Mouse (Mus musculus) adrenal gland, postnatal 25 days (tissue): ENCODE results near the gene Crxos. TPM values are rescaled to one million over a fixed set of nuclear protein-coding genes. Genes with fewer than 3 reads are reported as not detected.

Source experiments
- DNase-seq: peaks from one replicate; pipeline ENCODE4 v3.0.0; 2021; ENCODE audit warnings: mixed read lengths
- total RNA-seq: library from RNA; stranded (reverse); gene quantifications from 2 replicates; pipeline ENCODE4 v1.2.3, GENCODE M21; 2021

Crxos gene
- total RNA-seq, 1 experiment from 2014 or later: not detected

DNA sequence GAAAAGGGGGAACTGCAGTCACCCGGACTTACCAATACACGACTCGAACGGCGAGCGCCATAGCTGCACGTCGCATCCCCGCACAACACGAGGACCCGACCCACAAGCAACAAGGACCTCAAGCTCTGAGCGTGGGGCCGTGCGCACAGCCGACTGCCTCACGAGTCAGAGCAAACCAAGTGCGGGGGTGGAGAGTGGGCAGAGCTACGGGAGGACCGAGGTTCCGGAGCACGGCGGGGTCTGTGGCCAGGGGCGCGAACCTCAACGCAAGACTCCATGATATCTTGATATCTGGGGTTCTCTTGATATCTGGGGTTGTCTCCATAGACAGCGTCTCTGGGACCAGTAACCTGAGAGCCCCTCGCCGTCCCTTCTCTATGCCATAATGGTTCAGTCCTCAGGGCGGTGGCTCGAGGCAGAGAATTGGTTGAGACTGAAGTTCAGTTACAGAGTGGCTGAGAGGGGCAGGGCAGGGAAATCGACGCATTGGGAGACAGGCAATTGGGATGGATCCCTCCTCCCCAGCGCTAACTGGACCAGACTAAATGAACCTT, 39.9 kb downstream of the Crxos start, which contains the start of gene Selenow:
Gene Selenow, minus strand, starts transcription at position 183 of the 554 bp plus-strand sequence.
- peak; percentile 85 for DNase-seq

DNA sequence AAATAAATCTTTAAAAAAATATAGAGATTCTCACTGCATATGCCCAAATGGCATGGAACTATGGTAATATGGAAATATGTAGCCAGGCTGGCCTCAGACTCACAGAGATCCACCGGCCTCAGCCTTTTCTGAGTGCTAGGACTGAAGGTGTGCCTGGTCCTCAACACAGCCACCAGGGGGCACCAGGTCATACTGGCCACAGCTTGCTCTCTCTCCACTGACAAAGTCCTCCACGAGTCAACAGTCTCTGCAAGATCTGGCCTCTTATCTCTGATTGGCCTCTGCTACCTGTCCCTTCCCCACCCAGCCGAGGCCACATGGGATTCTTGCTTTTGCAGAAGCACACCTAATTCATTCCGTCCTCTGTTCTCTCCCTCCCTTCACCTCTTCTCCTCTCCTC, 47.5 kb downstream of the Crxos start:
- peak; percentile 80 for DNase-seq

DNA sequence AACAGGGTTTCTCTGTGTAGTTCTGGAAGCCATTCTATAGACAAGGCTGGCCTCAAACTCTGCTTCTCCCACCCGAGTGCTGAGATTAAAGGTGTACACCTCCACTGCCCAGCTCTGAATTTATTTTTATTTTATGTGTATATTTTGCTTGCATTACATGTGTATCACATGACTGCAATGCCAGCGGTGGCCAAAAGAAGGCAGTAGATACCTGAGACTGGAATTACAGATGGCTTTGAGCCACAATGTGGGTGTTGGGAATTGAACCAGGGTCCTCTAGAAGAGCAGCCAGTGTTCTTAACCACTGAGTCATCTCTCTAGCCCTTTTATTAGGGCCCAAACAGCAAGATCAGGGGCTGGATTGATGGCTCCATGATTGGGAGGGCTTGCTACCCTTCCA, 48.1 kb downstream of the Crxos start:
- DNase-seq: no peak

DNA sequence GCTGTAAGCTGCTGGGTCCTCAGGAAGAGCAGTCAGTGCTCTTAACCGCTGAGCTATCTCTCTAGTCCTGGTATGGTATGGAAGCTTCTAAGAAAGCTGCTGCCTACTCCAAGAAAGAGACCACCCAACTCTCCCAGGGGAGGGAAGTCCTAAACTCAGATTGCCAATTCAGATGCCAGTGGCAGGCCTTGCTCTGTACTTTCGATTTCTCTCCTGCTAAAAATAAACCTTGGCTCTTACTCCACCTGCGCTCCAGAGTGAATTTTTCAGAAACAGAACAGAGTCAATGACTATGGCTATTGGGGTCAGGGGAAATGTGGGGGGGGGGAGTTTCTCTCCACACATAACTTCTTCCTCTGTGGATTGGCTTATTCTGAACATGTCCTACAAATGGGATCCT, 49.2 kb downstream of the Crxos start:
- DNase-seq: no peak

DNA sequence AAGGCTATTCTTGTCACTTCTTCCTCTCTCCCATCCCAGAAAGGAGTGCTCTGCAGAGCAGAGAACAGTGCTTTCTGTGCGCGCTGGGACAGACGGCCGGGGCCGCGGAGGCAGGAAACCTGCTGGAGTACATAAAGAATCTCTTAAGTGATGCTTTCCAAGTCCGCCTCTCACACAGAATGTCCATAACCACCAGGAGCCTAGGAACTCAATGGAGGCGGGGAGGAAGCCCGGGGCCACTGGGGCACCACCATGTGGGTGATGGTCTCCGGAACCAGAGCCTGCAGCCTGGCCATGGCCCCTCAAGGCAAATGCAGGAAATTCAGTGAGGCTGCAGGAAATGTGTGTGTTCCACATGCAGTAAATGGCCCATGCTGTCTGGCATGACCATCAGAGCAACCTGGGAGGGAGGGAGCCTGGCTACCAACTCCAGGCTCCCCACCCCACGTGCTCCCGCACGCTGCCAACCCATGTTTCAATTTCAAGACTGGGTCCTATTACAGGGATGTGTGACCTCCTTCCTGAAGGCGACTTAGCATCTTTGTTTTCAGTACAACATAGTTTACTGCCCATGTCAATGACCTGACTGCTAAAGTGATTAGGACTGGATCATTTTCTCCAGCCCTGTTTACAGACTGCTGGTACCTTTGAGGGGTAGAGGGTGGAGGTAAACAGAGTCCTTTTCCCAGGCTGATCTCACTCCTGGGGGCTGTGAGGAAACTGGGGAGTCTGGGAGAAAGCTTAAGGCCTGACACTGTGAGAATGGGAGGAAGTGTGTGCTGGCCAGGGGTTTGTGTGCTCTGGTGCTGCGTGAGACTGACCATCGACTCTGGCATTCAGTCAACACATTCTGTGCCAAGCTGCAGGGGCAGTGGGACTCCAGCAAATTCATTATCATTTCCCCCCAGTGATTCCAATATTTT, 51.3 kb downstream of the Crxos start:
- DNase-seq: no peak

DNA sequence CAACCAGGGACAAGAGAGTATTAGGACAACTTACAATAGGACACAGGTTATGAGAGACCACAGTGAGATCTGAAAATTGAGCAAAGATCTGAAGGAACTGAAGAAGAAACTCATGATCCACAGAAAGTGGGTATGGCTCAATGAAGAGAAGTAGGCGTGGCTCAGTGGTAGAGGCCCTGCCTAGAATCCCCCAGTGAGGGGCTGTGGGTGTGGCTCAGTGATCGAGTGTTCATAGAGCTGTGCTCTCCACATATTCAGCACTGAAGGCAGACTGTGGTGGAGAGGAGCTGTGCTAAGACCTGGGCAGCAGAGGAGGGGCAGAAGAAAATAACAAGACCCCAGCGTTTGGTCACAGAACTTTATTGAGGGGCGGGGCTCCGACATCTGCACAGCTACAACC, 55.1 kb downstream of the Crxos start:
- no peak for DNase-seq

DNA sequence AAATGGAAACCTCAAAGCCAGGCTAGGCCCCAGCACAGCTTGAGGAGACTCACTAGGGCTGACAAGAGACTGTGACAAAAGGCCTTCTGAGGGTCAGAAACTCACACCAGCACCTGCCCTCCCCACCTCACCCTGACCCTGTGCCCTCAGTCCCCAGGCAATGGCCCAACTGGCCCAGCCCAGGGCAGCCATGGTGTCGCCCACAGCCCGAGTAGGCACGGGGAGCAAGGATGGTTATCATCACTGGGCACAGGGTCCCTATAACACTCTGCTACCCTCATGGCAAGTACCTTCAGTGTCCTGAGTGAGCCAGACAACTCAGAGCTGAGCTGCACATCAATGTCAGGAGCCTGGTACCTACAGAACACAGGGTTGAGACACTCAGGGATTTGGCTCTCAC, 56.2 kb downstream of the Crxos start:
- DNase-seq: no peak

DNA sequence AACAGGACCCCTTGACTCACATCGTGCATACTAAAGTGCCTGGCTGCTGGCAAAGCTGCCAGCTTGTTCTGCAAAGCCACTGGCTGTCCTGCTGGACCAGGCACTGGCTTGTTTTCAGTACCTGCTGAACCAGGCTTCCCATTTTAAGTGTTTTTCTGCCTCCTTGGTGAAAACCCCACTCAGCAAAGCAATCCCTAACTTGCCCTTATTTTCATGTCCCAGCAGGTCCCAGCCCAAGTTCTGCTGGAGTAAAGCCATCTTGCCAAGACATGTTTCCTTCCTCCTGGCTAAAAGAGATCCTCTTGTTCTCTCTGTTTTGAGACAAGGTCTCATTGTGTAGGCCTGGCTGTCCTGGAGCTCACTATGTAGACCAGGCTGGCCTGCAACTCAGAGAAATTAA, 61.9 kb downstream of the Crxos start:
- no peak for DNase-seq

DNA sequence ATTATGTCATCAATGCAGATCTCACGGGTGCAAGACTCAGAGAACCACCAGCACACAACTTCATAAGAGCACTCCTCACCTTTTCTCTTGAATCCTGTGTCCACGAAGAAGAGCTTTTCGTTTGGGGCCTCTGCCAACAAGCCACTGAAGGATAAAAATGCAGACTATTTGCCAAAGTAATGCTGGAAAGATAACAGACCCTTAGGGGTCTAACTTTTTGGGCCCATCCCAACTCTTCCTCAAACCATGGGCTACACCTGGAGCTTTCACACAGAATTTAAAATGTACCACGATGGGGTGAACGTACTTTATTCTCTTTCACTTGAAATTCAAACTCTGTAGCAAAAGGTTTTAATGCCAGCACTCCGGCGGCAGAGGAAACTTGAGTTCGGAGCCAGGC, 62.8 kb downstream of the Crxos start:
- DNase-seq: no peak

DNA sequence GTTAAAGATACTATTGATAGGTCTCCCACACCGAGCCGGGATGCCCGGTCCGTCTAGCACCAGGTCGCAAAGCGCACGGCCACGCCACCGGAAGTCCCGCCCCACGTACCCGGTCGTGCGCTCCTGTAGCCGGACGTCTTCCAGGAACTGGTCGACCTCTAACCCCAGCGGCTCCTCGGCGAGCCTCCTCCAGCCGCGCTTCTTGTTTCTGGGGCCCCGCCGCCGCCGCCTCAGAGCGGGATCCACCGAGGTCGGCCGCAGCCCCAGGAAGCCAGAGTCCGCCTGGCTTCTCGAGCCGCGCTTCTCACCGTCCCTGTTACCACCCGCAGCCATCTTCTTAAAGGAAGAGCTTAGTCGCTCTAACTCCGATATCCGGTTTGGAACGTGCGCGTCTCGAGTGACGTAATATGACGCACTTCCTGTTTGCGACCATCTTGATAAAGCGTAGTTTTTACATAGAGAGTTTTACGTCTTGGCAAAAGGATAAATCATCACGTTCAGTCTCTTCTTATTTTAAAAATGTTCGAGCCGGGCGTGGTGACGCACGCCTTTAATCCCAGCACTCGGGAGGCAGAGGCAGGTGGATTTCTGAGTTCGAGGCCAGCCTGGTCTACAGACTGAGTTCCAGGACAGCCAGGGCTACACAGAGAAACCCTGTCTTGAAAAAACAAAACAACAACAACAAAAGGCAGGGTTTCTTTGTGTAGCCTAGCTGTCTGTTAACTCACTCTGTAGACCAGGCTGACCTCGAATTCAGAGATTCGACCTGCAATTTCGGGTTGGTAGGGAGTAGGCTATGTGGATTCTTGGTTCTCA, 63.5 kb downstream of the Crxos start, which contains the start of gene Nop53:
Gene Nop53, minus strand, starts transcription at position 354 of the 816 bp plus-strand sequence.
- peak; percentile 91 for DNase-seq

DNA sequence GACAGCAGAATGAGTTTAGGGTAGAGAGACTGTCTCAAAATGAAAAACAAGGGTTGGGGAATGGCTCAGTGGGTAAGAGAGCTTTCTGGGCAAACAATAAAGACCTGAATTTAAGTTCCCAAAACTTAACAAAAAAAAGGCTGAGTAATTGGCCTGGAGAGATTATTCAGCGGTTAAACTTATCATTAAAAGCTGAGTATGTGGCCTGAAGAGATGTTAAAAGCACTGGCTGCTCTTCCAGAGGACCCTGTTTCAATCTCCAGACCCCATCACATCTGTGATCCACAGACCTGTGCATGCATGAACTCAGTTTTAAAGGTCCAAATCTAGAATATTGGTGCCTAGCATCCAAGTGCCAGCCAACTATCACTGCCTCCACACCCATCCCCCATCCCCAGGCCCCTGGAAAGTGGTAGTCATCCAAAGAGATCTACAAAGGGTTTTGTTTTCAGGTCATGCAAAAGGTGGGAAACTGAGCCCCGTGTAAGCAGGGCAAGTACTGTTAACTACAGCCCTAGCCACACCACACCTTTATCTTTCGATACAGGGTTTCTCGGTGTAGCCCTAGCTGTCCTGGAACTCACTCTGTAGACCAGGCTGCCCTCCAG, 65.3 kb downstream of the Crxos start:
- DNase-seq: no peak

DNA sequence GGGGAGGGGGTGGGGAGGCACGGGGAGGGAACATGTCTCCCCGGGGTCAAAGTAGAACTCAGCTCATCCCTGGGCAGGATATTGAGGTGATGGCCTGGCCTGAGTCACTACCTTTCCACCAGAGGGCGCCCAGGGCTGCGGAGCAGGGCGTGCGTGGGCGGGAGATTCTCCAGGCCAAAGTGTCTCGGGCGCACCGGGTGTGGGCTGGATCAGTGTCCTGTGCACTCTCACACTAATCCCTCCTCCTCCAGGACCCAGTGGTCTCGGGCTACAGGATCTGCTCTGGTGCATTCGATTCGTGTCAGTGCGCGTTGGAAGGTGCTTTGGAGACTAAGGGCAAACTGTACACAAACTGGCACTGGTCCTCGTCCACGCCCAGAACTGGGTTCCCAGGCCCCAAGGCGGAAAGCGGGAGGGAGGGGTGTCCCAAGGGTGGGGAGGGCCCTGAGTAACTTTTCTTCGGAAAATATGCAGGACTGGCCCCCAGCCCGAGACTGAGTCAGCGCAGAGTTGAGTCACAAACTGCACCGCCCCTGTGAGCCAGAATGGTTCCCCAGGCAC, 66.0 kb downstream of the Crxos start:
- DNase-seq: peak; percentile 91

DNA sequence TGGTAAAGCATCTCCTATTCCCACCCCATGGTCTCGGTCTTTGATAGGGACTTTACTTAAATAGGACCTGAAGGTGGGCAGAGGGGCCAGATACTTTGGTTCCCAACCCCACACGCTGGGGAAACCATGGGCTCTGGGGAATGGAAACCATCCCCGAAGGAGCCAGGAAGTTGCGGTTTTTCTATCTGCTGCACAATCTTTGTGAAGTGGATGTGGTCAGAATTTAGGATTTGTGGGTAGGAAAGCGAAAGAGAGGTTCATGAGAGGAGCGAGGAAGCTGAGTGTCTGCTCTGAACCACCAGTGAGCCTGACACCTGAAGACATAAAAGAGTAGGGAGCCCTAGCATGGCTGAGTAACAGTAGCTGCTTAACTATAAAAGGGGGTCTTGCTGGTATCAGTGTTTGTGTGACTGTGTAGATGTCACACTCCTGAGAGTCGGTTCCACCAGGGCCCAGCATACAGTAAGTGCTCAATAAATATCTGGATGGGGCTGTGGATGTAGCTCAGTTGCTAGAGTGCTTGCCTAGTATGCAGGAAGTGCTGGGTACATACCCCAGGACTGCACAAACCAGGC, 66.9 kb downstream of the Crxos start:
- DNase-seq: no peak

DNA sequence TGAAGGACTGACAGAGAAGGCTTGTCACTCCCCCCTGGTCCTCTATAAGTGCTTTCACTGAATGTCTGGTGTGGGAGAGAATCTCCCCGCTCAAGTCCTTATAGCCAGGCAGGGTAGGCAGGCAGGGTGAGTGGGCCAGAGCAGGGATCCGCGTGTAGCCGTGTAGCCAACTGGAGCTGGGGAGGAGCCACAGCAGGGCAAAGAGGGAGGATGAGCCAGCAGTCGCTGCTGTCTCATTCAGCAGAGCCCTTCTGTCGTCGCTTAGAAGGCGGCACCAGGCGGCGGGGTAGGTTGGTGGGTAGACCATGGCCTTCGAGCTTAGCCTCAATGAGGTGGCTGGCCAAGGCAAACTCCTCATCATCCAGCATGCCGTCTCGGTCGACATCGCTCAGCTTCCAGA, 67.6 kb downstream of the Crxos start:
- no peak for DNase-seq

DNA sequence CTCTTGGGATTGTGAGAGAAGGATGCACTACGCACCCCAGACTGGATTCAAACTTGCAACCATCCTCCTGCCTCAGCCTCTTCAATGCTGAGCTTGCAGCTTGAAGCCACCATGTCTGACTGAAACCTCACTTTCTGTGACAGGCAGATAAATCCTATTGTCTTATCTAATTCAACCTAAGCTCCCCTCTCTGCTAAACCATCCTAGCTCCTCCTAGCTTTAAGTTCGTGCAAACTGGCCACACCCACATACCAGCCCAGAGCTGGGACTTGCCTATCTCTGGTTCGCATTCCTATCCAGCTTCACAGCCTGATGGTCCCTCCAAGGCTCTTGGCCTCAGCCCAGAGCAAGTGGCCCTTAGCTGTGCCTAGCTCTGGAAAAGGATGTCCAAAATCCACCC, 70.0 kb downstream of the Crxos start:
- no peak for DNase-seq

Other genes starting within 250 kb of the Crxos start
- gene Obox3, start 242.7 kb upstream of the Crxos start, total RNA-seq: not detected in 2 replicates
- not detected in 2 replicates for gene Obox5, start 132.5 kb upstream of the Crxos start, total RNA-seq
- gene Obox6, start 42.9 kb upstream of the Crxos start, total RNA-seq: not detected in 2 replicates
- gene Crx, start 2.6 kb upstream of the Crxos start, total RNA-seq: not detected in 2 replicates
- 156 and 160 TPM in 2 replicates for gene Selenow, start 39.8 kb downstream of the Crxos start, total RNA-seq
- 174 TPM in 2 replicates for gene Nop53, start 63.5 kb downstream of the Crxos start, total RNA-seq
- 38.3 and 41.0 TPM in 2 replicates for gene Ehd2, start 85.0 kb downstream of the Crxos start, total RNA-seq
- gene Bicra, start 165.3 kb downstream of the Crxos start, total RNA-seq: 14.0 and 22.5 TPM in 2 replicates
- 0.21 TPM in 1 of 2 replicates, not detected in the other for gene Zfp541, start 179.2 kb downstream of the Crxos start, total RNA-seq
- gene Napa, start 215.8 kb downstream of the Crxos start, total RNA-seq: 137 and 149 TPM in 2 replicates
- 20.4 and 26.7 TPM in 2 replicates for gene Kptn, start 237.3 kb downstream of the Crxos start, total RNA-seq
- gene Slc8a2, start 247.2 kb downstream of the Crxos start, total RNA-seq: 2.8 and 3.3 TPM in 2 replicates